Mouse (Mus musculus) c-Kit-positive CD71-negative TER-119-negative erythroid progenitor cells, embryonic 14.5 days (primary cell): ENCODE measurements around the gene Fign.

Source experiments
- DNase-seq: peaks from one replicate; pipeline ENCODE4 v3.0.0-alpha.2; 2013; ENCODE audit warnings: low read depth

The Fign gene

DNA sequence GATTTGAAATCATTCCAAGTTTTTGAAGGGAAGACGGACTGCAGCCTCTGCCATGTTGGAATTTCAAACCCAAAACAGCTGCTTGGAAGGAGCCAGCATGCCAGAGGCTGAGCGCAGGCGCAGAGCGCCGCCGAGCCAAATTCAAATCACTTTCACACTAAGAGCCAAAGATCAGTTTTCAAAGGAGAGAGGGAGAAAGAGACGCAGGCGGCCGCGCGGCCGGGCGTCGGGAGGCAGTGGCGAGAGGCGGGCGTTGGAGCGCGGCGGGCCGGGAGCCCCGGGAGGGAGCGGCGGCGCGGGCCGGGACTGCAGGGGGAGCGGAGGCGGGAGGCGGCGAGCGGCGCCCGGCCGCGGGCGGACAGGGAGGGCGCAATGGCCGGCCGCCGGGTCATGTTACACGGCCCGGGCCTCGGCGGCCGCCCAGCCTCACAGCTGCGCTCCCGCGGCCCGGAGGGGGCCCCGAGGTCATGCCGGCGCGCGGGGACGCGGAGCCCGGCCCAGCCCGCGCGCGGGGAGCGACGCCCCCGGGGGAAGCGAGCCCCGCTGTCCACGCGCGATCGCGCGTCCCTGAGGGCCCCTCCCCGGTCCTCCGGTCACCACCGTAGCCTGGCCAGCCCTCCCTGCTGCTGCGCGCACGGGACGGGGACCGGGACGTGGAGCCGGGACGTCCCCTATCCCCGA is at the start of gene Fign:
Gene Fign (minus strand): TSS at position 102 of the 681 bp plus-strand sequence.
- DNase-seq = no peak

- DNase-seq = no peak
Observed at GRCm38 (mm10) chr2:64133597-64133996, 35.8 kb upstream of the Fign start.

DNA sequence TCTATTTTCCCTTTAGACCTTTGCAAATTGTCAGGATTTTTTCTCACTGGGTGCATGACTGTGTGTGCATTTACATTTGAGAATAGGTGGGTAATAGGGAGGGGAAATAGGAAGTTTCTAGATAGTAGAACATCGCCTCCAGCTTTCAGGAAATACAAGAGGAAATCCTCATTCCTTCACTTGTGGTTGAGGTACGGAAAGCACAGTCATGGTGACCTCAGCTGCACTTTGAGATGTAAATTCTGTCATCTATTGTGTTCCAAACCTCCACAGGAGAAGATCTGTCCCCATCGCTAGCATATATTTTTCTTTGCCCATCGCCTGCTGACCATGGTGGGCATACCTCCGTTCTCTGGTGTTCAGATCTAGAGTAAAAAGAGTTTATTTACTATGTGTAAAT is 22.7 kb upstream of the Fign start:
- DNase-seq = no peak

- DNase-seq = no peak
Observed at GRCm38 (mm10) chr2:64116613-64117012, 18.8 kb upstream of the Fign start.

DNA sequence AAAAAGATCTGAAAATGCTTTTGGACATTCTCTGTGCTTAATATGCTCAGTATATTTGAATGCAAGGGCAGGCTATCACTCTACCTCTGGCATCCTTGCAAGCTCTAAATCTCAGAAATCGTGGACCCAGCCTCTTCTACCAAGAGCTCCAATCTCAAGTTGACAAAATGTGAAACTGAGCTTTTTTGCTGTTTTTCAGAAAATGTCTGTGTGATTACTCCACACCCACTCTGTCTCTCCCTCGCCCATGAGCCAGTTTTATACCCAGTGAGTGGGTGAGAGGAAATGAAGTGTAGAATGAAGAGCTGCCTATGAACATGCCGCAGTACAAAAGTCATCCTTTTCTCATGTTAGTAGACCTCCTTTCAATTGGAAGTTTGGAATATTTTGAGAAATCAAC is 13.3 kb upstream of the Fign start:
- no peak for DNase-seq

- DNase-seq = no peak
Observed at GRCm38 (mm10) chr2:64109860-64110259, 12.0 kb upstream of the Fign start.

GRCm38 (mm10) chr2:64108040-64108439 is 10.2 kb upstream of the Fign start:
- no peak for DNase-seq

- no peak for DNase-seq
Observed at GRCm38 (mm10) chr2:64098618-64099320, 931 bp upstream of the Fign start.

DNA sequence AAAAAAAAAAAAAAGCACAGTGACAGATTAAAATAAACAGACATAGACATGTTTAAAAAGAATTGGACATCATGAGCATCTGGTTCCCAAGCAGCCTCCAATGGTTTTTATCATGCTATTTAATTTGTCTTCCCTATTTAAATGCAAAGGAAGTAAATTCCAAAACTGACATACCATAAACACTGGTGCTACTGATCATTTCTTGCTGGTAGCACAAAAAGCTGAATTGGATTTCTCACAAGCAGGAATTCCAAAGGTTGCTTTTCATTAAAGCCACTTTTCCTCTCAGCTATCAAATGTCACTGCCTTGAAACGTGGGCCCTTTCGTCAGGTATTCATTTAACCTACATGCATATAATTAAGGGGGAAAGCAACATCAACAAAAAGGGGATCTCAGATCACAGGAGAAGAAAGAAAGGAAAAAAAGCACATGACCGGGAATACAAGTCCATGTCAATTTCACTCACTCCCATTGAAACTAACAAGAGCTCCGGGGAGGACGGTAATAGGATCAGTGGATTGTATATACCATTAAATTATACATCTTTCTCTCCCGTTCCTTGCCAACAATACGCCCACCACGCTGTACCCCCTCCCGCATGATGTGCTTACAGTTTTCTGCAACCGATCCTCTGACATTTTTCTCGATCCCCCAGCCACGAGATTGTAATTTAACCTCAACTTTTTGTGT is 972 bp downstream of the Fign start:
- DNase-seq = no peak

GRCm38 (mm10) chr2:64096176-64096575 is 1.7 kb downstream of the Fign start:
- no peak for DNase-seq

GRCm38 (mm10) chr2:64095561-64095960 is 2.3 kb downstream of the Fign start:
- no peak for DNase-seq

DNA sequence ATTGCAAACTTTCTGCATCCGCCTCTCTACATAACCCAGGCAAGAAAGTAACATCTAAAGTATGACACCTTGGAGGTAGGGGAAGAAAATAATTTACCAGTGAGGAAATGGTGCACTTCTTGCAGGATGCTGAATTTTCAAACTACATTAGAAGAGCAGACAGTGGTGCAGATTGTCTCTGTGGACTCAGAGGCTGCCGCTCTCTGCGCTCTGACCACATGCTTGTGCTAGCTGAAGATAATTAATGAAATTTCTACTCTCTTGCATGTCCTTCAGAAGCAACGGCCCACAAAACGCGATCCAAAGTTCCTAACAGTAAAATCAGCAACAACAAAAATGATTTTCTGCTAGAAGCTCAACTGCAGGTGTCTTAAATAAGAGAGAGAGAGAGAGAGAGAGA is 4.8 kb downstream of the Fign start:
- no peak for DNase-seq

DNA sequence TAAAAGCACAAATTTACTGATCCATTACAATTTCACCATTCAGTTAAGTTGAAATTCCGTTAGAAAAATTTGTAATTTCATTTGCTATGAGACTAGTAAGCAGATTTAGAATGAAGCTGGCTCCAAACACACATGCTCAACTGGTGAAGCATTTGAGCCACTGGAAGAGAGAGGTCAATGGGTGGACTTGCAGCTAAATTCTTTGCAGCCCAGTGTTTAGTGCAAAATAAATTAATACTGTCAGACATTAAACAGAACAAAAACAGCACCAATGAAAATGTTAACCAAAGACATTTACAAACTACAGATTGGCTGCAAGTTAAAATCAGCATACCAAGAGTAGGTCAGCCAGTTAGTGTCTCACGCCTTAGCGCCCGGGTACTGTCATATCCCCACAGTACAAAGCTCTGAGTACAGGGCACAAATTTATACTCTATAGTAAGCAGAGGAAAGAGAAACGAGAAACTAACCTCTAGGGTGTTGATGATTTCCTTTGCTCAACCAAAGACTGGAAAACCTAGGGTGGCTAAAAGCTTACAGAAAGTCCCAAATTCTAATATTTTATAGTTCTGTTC is 13.9 kb downstream of the Fign start:
- no peak for DNase-seq

DNA sequence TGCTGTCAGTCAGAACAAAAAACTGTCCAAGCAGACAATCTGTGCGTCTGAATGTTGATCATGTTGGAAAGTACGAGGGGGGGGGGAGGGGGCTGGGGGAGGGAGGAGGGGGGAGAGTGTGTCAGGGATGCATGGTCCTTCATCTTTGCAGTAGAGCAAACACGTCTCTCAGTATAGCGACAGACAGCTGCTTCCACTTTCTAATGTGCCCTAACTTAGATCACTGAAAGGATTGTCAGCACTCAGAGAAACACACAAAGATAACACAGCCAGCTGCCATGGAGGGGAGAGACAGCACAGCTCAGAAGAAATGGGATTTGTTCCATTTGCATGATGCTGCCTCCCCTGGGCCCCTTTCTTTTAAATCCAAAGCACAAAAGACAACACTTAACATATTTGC is 18.1 kb downstream of the Fign start:
- no peak for DNase-seq

- no peak for DNase-seq
Observed at GRCm38 (mm10) chr2:64078551-64078950, 19.3 kb downstream of the Fign start.

- no peak for DNase-seq
Observed at GRCm38 (mm10) chr2:64077846-64078245, 20.0 kb downstream of the Fign start.

DNA sequence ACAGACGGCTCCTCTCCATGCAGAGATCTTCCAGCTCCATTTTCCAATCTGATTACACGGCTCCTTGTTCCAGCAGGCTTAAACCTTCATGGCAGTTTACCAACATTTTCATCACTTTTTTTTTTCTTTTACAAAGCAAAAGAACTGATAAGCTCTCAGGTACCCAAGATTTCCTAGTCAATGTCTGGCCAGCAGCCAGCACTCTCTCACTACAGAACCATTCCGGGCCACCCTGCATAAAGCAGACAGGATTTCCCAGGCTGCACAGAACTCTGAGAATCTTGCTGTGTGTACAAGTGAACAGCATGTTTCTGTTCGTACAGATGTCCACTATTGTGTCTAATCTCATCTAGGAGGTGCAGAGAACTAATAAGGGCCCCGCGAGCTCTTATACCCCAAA is 22.0 kb downstream of the Fign start:
- DNase-seq = no peak

- no peak for DNase-seq
Observed at GRCm38 (mm10) chr2:64074602-64075389, 23.0 kb downstream of the Fign start.

GRCm38 (mm10) chr2:64072158-64072557 is 25.7 kb downstream of the Fign start:
- DNase-seq = no peak

DNA sequence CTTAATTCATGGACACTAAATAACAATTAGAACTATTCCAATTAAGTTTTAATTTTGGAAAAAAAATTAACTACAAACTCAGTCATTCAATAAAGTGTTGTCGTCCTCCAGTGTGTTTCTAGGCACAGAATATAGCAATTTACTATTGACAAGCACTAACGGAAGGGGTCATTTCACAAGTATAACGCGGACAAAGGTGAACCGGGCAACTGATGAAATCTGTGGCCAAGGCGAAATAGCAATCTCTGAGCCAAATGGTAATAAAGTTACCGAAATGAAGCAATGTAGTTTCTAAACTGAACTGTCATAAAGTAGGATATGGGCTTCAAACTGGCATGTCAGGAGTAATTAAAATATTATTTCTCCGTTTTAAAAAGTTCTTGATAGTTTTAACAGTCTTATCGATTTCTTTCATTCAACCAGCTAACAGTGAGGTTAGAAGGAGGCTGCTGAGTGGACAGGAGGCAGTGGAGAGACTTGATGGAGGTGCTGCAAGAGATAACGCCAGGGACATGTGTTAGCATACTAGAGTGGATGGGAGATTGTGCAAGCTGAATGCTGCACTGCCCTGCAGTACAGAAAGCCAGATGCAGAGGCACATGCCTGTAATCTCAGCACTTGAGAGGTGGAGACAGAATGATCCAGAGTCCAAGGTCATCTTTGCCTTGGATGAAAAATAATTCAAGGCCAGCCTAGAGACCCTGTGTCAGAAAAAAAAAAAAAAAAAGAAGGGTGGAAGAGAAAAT is 27.7 kb downstream of the Fign start:
- DNase-seq = no peak

- DNase-seq = no peak
Observed at GRCm38 (mm10) chr2:64065511-64065910, 32.3 kb downstream of the Fign start.
